Mouse (Mus musculus): ENCODE results near the gene Nts. TPM values are rescaled to one million over a fixed set of nuclear protein-coding genes. Genes with fewer than 3 reads are reported as not detected.

Gene Nts
- not detected in 2 replicates for polyA plus RNA-seq (2011; ENCODE audit: insufficient read depth, insufficient read length, low read depth, missing spikeins)

DNA sequence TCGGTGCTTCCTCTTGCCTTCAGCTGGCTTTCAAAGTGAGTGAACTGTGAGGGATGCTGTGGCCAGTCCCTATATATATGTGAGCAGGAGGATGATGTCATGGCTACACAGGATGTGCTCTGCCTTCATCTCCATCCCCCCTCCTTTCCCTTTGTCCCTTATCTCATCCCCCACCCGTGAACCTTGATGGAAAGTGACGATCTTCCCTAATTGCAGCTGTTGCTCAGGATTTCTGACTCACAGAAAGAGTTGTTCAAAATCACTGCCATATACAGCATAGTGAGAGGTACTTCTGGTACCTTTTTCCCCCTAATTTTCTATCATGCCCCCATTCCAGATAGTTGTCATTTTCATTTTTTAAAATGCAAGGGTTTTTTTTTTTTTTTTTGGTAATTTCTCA, at the start of gene Nts:
Gene Nts (minus strand): TSS at position 101 of the 400 bp plus-strand sequence.
- Histone ChIP-seq H3K4me1 (ENCODE audit: control insufficient read depth, insufficient read depth, low read length) (no peaks in the 10 kb centered on the region), H3K27ac (ENCODE audit: insufficient read depth, low read length) (no peak within 1 kb of the TSS), H3K27me3 (ENCODE audit: control insufficient read depth, insufficient read depth, low read length, poor library complexity, severe bottlenecking) (no peaks in the 10 kb centered on the region), H3K9ac (ENCODE audit: low read depth, poor library complexity, severe bottlenecking) (no peak within 1 kb of the TSS), H3K9me3 (replicated peaks; ENCODE audit: control insufficient read depth, insufficient read depth, low read length, poor library complexity, severe bottlenecking) (no peaks in the 10 kb centered on the region), H3K4me3 (ENCODE audit: low read depth, low read length) (no peak within 1 kb of the TSS), H3K36me3 (ENCODE audit: control insufficient read depth, insufficient read depth, low read length, poor library complexity, severe bottlenecking) (no peaks in the 10 kb centered on the region)
- TF ChIP-seq EP300 (IDR thresholded peaks at IDR 0.05; ENCODE audit: insufficient read depth, low read depth, low read length) = no peak
- TF ChIP-seq POLR2A (IDR thresholded peaks at IDR 0.05; ENCODE audit: insufficient read depth, low read length) = no peak
- no peak for TF ChIP-seq CTCF (IDR thresholded peaks at IDR 0.05; ENCODE audit: low read depth, low read length)

DNA sequence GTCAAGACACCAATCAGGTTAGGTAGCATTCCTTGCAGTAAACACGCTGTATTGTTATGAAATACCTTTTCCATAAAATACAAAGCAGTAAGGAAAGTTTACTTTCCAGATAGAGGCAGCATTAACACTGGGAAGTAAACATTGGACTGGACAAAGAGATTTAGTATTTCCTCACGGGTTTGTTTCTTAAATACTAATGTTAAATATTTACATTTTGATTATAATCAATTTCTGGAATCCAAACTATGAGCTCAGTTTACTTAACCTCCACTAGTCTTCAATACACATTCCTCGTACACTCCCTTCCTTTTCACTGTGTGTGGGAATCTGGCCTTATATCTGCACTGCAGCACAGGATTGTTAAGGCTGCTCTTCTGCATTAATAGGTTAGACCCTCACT, 37.6 kb upstream of the Nts start:
- Histone ChIP-seq H3K4me1 (ENCODE audit: control insufficient read depth, insufficient read depth, low read length) (no peaks in the 10 kb centered on the region), H3K27ac (ENCODE audit: insufficient read depth, low read length) (no peak overlapping the region), H3K27me3 (ENCODE audit: control insufficient read depth, insufficient read depth, low read length, poor library complexity, severe bottlenecking) (no peaks in the 10 kb centered on the region), H3K4me3 (ENCODE audit: low read depth, low read length) (no peak overlapping the region), H3K36me3 (ENCODE audit: control insufficient read depth, insufficient read depth, low read length, poor library complexity, severe bottlenecking) (no peaks in the 10 kb centered on the region), H3K9me3 (replicated peaks; ENCODE audit: control insufficient read depth, insufficient read depth, low read length, poor library complexity, severe bottlenecking) (no peaks in the 10 kb centered on the region), H3K9ac (ENCODE audit: low read depth, poor library complexity, severe bottlenecking) (no peak overlapping the region)
- TF ChIP-seq CTCF (IDR thresholded peaks at IDR 0.05; ENCODE audit: low read depth, low read length) (no peak), POLR2A (IDR thresholded peaks at IDR 0.05; ENCODE audit: insufficient read depth, low read length) (no peak), EP300 (IDR thresholded peaks at IDR 0.05; ENCODE audit: insufficient read depth, low read depth, low read length) (no peak)

DNA sequence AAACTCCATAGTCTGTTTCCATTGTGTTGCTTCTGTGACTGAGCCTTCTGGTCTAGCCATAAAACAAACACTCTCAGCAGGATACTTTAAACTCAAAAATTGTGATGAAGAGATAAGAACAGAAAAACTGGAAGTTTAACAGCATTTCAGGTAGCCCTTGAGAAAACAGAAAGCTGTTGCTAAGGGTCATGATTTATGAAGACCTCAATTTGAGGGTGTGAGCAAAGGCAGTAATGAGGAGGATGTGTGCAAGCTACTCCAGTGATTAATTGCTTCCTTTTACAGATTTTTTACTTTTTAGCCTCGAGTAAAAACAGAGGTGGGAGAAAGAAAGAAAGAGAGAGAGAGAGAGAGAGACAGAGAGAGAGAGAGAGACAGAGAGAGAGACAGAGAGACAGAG, 23.9 kb upstream of the Nts start:
- H3K9me3 ChIP-seq (replicated peaks; ENCODE audit: control insufficient read depth, insufficient read depth, low read length, poor library complexity, severe bottlenecking) = no peaks in the 10 kb centered on the region
- H3K27ac ChIP-seq (ENCODE audit: insufficient read depth, low read length) = no peak overlapping the region
- H3K4me3 ChIP-seq (ENCODE audit: low read depth, low read length) = no peak overlapping the region
- no peaks in the 10 kb centered on the region for H3K36me3 ChIP-seq (ENCODE audit: control insufficient read depth, insufficient read depth, low read length, poor library complexity, severe bottlenecking)
- no peaks in the 10 kb centered on the region for H3K27me3 ChIP-seq (ENCODE audit: control insufficient read depth, insufficient read depth, low read length, poor library complexity, severe bottlenecking)
- H3K9ac ChIP-seq (ENCODE audit: low read depth, poor library complexity, severe bottlenecking) = no peak overlapping the region
- H3K4me1 ChIP-seq (ENCODE audit: control insufficient read depth, insufficient read depth, low read length) = no peaks in the 10 kb centered on the region
- TF ChIP-seq POLR2A (IDR thresholded peaks at IDR 0.05; ENCODE audit: insufficient read depth, low read length) (no peak), CTCF (IDR thresholded peaks at IDR 0.05; ENCODE audit: low read depth, low read length) (no peak)

DNA sequence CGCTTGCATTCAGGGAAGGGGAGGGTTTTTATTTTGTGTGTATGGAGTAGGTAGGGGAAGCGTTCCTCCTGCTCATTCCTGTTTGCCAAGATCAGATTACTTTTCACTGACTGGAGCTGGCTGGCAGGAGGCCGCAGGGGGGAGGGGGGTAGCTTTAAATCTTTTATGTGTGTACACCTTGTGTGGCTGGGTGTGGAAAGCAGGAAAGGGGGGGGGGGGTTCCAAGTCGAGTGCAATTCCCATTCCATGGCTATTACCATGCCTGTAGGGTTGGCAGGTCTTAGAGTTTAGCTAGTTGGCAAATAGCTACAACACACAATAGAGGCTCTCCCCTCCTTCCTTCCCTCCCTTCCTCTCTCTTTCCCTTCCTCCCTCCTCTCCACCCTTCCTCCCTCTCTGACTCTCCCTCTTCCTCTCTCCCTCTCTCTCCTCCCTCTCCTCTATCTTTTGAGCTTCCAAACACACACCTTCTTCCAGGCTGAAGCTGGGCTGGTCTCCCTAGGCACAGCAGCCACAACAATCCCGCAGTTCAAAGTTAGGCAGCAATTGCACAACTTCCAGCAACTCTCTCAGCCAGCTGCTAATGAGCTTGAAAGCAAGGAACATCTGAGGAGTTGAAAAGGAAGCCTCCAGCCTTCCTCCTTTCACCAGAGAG, 21.6 kb upstream of the Nts start, which contains the start of gene Rassf9:
Gene Rassf9 (plus strand): TSS at position 416 of the 655 bp plus-strand sequence.
- Histone ChIP-seq H3K4me3 (ENCODE audit: low read depth, low read length) (no peak within 1 kb of the TSS), H3K27me3 (ENCODE audit: control insufficient read depth, insufficient read depth, low read length, poor library complexity, severe bottlenecking) (no peaks in the 10 kb centered on the region), H3K9ac (ENCODE audit: low read depth, poor library complexity, severe bottlenecking) (no peak within 1 kb of the TSS), H3K4me1 (ENCODE audit: control insufficient read depth, insufficient read depth, low read length) (no peaks in the 10 kb centered on the region), H3K36me3 (ENCODE audit: control insufficient read depth, insufficient read depth, low read length, poor library complexity, severe bottlenecking) (no peaks in the 10 kb centered on the region), H3K9me3 (replicated peaks; ENCODE audit: control insufficient read depth, insufficient read depth, low read length, poor library complexity, severe bottlenecking) (no peaks in the 10 kb centered on the region), H3K27ac (ENCODE audit: insufficient read depth, low read length) (no peak within 1 kb of the TSS)
- TF ChIP-seq POLR2A (IDR thresholded peaks at IDR 0.05; ENCODE audit: insufficient read depth, low read length) = no peak
- no peak for TF ChIP-seq CTCF (IDR thresholded peaks at IDR 0.05; ENCODE audit: low read depth, low read length)
- TF ChIP-seq EP300 (IDR thresholded peaks at IDR 0.05; ENCODE audit: insufficient read depth, low read depth, low read length) = no peak

DNA sequence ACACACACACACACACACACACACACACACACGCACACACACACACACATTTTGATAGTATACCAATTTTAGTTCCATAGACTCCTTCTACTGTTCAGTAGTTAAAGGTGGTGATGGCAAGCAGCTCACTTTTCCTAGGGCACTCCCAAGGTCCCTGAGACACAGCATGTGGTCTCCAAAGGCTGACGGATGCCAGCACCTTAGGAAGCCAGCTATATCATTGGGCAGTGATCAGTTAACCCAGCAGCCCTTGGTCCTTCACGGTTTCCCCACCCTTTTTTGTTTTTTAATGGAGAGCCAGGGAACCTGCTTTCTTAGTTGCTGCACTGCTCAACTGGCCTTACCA, 21.1 kb upstream of the Nts start:
- H3K27ac ChIP-seq (ENCODE audit: insufficient read depth, low read length) = no peak overlapping the region
- no peaks in the 10 kb centered on the region for H3K27me3 ChIP-seq (ENCODE audit: control insufficient read depth, insufficient read depth, low read length, poor library complexity, severe bottlenecking)
- no peak overlapping the region for H3K4me3 ChIP-seq (ENCODE audit: low read depth, low read length)
- H3K4me1 ChIP-seq (ENCODE audit: control insufficient read depth, insufficient read depth, low read length) = no peaks in the 10 kb centered on the region
- H3K9ac ChIP-seq (ENCODE audit: low read depth, poor library complexity, severe bottlenecking) = no peak overlapping the region
- H3K36me3 ChIP-seq (ENCODE audit: control insufficient read depth, insufficient read depth, low read length, poor library complexity, severe bottlenecking) = no peaks in the 10 kb centered on the region
- no peaks in the 10 kb centered on the region for H3K9me3 ChIP-seq (replicated peaks; ENCODE audit: control insufficient read depth, insufficient read depth, low read length, poor library complexity, severe bottlenecking)
- TF ChIP-seq EP300 (IDR thresholded peaks at IDR 0.05; ENCODE audit: insufficient read depth, low read depth, low read length) (no peak), CTCF (IDR thresholded peaks at IDR 0.05; ENCODE audit: low read depth, low read length) (no peak), POLR2A (IDR thresholded peaks at IDR 0.05; ENCODE audit: insufficient read depth, low read length) (no peak)

DNA sequence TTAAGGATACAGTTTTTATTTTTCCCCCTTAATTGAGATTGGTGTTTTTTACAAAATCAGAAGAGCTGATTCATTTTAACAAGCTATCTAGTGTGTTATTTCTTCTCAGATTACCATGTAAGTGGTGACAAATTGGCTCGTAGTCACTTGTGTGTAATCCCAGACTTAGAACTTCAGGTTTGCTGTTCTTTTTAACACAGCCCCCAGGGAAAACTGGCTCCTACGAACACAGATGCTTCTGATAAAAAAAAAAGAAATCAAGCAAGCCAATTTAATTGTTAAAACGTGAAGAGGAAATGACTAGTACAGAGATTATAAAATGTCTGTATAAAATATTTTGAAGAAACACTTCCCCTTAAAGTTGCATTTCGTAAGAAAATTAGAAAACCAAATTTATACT, 17.1 kb upstream of the Nts start:
- Histone ChIP-seq H3K27me3 (ENCODE audit: control insufficient read depth, insufficient read depth, low read length, poor library complexity, severe bottlenecking) (no peaks in the 10 kb centered on the region), H3K36me3 (ENCODE audit: control insufficient read depth, insufficient read depth, low read length, poor library complexity, severe bottlenecking) (no peaks in the 10 kb centered on the region), H3K4me3 (ENCODE audit: low read depth, low read length) (no peak overlapping the region), H3K9ac (ENCODE audit: low read depth, poor library complexity, severe bottlenecking) (no peak overlapping the region), H3K4me1 (ENCODE audit: control insufficient read depth, insufficient read depth, low read length) (no peaks in the 10 kb centered on the region), H3K27ac (ENCODE audit: insufficient read depth, low read length) (no peak overlapping the region), H3K9me3 (replicated peaks; ENCODE audit: control insufficient read depth, insufficient read depth, low read length, poor library complexity, severe bottlenecking) (no peaks in the 10 kb centered on the region)
- TF ChIP-seq POLR2A (IDR thresholded peaks at IDR 0.05; ENCODE audit: insufficient read depth, low read length) = no peak

Data from ES-Bruce4 (cell line).